Mouse (Mus musculus): ENCODE results near the gene Pdzd3. TPM values are rescaled to one million over a fixed set of nuclear protein-coding genes. Genes with fewer than 3 reads are reported as not detected.
"Not testable (repeated sequence)": the region's sequence is repeated elsewhere in the genome, so short reads cannot be mapped to it uniquely, and the experiment has no call there.

Gene Pdzd3
- not detected in 2 replicates for polyA plus RNA-seq (2011; ENCODE audit: insufficient read depth, insufficient read length, low read depth, missing spikeins)

GRCm38 (mm10) chr9:44251314-44251713, at the start of gene Pdzd3:
Gene Pdzd3 (minus strand): TSS chr9:44251471.
- Histone ChIP-seq H3K9me3 (replicated peaks; ENCODE audit: control insufficient read depth, insufficient read depth, low read length, poor library complexity, severe bottlenecking) (no peaks in the 10 kb centered on the region), H3K27ac (ENCODE audit: insufficient read depth, low read length) (no peak within 1 kb of the TSS), H3K4me1 (ENCODE audit: control insufficient read depth, insufficient read depth, low read length) (peaks cover 2% of the 10 kb centered on the region), H3K4me3 (ENCODE audit: low read depth, low read length) (no peak within 1 kb of the TSS), H3K36me3 (ENCODE audit: control insufficient read depth, insufficient read depth, low read length, poor library complexity, severe bottlenecking) (no peaks in the 10 kb centered on the region), H3K9ac (ENCODE audit: low read depth, poor library complexity, severe bottlenecking) (no peak within 1 kb of the TSS), H3K27me3 (ENCODE audit: control insufficient read depth, insufficient read depth, low read length, poor library complexity, severe bottlenecking) (no peaks in the 10 kb centered on the region)
- TF ChIP-seq EP300 (IDR thresholded peaks at IDR 0.05; ENCODE audit: insufficient read depth, low read depth, low read length) (no peak), POLR2A (IDR thresholded peaks at IDR 0.05; ENCODE audit: insufficient read depth, low read length) (no peak), CTCF (IDR thresholded peaks at IDR 0.05; ENCODE audit: low read depth, low read length) (no peak)

- H3K9ac ChIP-seq (ENCODE audit: low read depth, poor library complexity, severe bottlenecking); H3K27me3 ChIP-seq (ENCODE audit: control insufficient read depth, insufficient read depth, low read length, poor library complexity, severe bottlenecking); H3K4me1 ChIP-seq (ENCODE audit: control insufficient read depth, insufficient read depth, low read length); H3K4me3 ChIP-seq (ENCODE audit: low read depth, low read length); H3K27ac ChIP-seq (ENCODE audit: insufficient read depth, low read length); H3K9me3 ChIP-seq (replicated peaks; ENCODE audit: control insufficient read depth, insufficient read depth, low read length, poor library complexity, severe bottlenecking): not testable (repeated sequence)
- peaks cover 30% of the 10 kb centered on the region for H3K36me3 ChIP-seq (ENCODE audit: control insufficient read depth, insufficient read depth, low read length, poor library complexity, severe bottlenecking)
These were observed 48.7 kb upstream of the Pdzd3 start for GRCm38 (mm10) chr9:44300001-44300400.

DNA sequence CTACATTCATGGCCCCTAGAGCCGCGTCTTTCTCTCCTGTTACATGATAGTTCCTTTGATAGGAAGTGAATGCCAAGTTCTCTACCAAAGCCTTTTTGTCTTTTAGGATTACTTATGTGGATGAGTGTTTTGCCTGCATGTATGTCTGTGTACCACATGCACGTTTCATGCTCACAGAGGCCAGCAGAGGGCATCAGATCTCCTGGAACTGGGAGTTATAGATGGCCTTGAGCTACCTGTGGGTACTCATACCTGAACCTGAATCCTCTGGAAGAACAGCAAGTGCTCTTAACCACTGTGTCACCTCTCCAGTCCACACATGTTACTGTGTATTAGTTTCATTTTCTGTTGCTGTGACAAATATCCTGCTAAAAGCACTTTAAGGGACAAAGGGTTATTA, 41.2 kb upstream of the Pdzd3 start:
- no peak overlapping the region for H3K4me3 ChIP-seq (ENCODE audit: low read depth, low read length)
- peaks cover 27% of the 10 kb centered on the region for H3K36me3 ChIP-seq (ENCODE audit: control insufficient read depth, insufficient read depth, low read length, poor library complexity, severe bottlenecking)
- peaks cover 1% of the 10 kb centered on the region for H3K4me1 ChIP-seq (ENCODE audit: control insufficient read depth, insufficient read depth, low read length)
- H3K27ac ChIP-seq (ENCODE audit: insufficient read depth, low read length), result no peak overlapping the region
- H3K9ac ChIP-seq (ENCODE audit: low read depth, poor library complexity, severe bottlenecking), result no peak overlapping the region
- no peaks in the 10 kb centered on the region for H3K9me3 ChIP-seq (replicated peaks; ENCODE audit: control insufficient read depth, insufficient read depth, low read length, poor library complexity, severe bottlenecking)
- TF ChIP-seq CTCF (IDR thresholded peaks at IDR 0.05; ENCODE audit: low read depth, low read length) (peak; percentile 53), POLR2A (IDR thresholded peaks at IDR 0.05; ENCODE audit: insufficient read depth, low read length) (no peak), EP300 (IDR thresholded peaks at IDR 0.05; ENCODE audit: insufficient read depth, low read depth, low read length) (no peak)
- peaks cover 3% of the 10 kb centered on the region; the same call in 1 of the 2 replicates for H3K27me3 ChIP-seq (ENCODE audit: control insufficient read depth, insufficient read depth, low read length, poor library complexity, severe bottlenecking)

DNA sequence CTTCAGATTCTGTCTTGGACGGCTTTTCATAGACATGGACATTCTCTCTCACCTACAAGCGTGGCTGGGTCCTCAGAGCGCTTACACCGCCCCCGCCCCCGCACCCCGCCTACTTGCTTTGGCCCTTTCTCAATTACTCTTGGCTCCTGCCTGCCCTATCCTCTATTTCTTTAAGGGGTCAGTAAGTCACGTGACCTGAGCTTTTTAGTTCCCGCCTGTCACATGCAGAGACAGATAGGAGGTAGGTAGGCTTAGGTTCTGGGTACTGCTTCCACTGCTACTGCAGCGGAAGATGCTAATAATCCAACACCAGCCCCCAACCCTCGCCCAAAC, 37.7 kb upstream of the Pdzd3 start:
- H3K4me3 ChIP-seq (ENCODE audit: low read depth, low read length), result no peak overlapping the region
- no peaks in the 10 kb centered on the region for H3K9me3 ChIP-seq (replicated peaks; ENCODE audit: control insufficient read depth, insufficient read depth, low read length, poor library complexity, severe bottlenecking)
- no peak overlapping the region for H3K27ac ChIP-seq (ENCODE audit: insufficient read depth, low read length)
- peaks cover 3% of the 10 kb centered on the region for H3K27me3 ChIP-seq (ENCODE audit: control insufficient read depth, insufficient read depth, low read length, poor library complexity, severe bottlenecking)
- H3K36me3 ChIP-seq (ENCODE audit: control insufficient read depth, insufficient read depth, low read length, poor library complexity, severe bottlenecking), result peaks cover 8% of the 10 kb centered on the region
- no peak for TF ChIP-seq CTCF (IDR thresholded peaks at IDR 0.05; ENCODE audit: low read depth, low read length)
- TF ChIP-seq POLR2A (IDR thresholded peaks at IDR 0.05; ENCODE audit: insufficient read depth, low read length), result no peak
- no peak for TF ChIP-seq EP300 (IDR thresholded peaks at IDR 0.05; ENCODE audit: insufficient read depth, low read depth, low read length)
- H3K4me1 ChIP-seq (ENCODE audit: control insufficient read depth, insufficient read depth, low read length), result peaks cover 1% of the 10 kb centered on the region
- H3K9ac ChIP-seq (ENCODE audit: low read depth, poor library complexity, severe bottlenecking), result no peak overlapping the region

DNA sequence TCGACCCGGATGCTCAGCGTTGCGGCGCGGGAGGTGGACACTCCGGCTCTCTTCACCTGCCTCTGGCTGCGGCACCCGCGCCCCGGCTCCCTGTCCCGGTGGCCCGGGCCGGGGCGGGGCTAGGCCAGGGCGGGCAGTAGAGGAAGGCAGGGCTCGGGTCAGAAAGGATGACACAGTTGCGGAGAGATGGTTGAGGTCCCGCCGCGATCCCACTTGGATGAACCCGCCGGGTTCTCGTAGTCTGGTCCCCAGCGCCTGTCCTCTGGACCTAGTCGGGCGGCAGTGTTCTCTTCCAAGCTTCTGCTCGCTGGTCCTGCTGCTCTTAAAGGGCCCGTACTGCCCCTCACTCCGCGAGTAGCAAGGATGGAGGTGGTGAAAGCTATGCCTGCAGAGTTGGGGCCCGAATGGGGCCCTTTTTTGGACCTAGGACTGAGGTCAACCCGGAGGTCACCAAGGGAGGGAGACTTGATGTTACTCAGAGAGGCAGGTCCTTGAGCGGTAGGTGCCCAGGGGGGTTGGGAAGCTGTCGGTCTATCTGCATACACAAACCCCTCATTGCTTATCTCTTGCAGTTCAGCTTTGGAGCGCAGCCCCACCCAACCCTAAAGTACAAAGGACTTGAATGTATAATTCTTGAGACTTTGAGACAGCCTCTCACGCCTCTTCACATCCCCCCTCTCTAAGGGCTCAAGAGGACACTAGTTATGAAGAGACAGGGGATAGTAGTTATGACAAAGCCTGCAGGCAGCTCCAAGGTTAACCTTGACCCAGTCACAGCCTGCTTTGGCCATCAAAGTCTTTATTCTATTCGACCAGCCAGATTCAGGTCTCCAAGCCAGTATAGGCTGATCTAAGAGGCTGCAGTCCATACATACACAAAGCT, 37.0 kb upstream of the Pdzd3 start, which contains the start of gene Abcg4:
Gene Abcg4 (minus strand): TSS at position 540 of the 883 bp plus-strand sequence.
- Histone ChIP-seq H3K9ac (ENCODE audit: low read depth, poor library complexity, severe bottlenecking) (peak within 1 kb of the TSS; percentile 28), H3K27ac (ENCODE audit: insufficient read depth, low read length) (no peak within 1 kb of the TSS)

DNA sequence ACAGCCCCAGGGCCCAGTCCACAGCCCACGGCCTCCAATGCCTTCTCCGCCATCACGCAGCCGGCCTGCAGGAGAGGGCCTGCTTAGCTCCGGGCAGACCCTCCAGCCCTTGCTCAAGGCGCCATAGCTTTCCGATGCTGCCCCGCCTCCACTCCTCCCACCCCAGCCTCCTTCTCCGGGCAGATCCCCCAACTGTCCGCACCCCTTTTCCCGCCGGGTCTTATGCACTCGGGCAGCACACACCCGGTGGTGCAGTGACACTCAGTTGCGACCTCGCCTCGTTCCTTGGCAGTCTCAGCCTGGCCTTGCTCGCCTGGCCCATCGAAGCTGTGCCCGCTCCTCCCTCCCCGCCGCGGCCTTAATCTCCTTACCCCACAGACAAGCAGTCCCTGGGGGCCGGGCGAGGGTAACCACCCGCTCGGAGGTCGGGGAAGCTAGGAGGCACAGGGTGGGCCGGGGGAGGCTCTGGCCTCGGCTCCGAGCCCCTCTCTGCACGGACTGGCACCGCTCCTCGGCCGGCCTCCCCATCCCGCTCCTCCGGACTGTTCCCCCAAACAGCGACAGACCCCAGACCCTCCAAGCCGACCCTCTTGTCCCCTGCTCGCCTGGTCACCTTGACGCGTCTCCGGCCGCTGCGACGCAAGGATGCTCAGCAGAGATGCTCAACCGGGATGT, 36.3 kb upstream of the Pdzd3 start:
- no peaks in the 10 kb centered on the region for H3K9me3 ChIP-seq (replicated peaks; ENCODE audit: control insufficient read depth, insufficient read depth, low read length, poor library complexity, severe bottlenecking)
- peaks cover 1% of the 10 kb centered on the region for H3K4me1 ChIP-seq (ENCODE audit: control insufficient read depth, insufficient read depth, low read length)
- H3K36me3 ChIP-seq (ENCODE audit: control insufficient read depth, insufficient read depth, low read length, poor library complexity, severe bottlenecking), result peaks cover 4% of the 10 kb centered on the region; the same call in 1 of the 2 replicates
- no peak overlapping the region for H3K27ac ChIP-seq (ENCODE audit: insufficient read depth, low read length)
- peaks cover 3% of the 10 kb centered on the region for H3K27me3 ChIP-seq (ENCODE audit: control insufficient read depth, insufficient read depth, low read length, poor library complexity, severe bottlenecking)
- TF ChIP-seq POLR2A (IDR thresholded peaks at IDR 0.05; ENCODE audit: insufficient read depth, low read length) (no peak), EP300 (IDR thresholded peaks at IDR 0.05; ENCODE audit: insufficient read depth, low read depth, low read length) (no peak), CTCF (IDR thresholded peaks at IDR 0.05; ENCODE audit: low read depth, low read length) (no peak)
- H3K9ac ChIP-seq (ENCODE audit: low read depth, poor library complexity, severe bottlenecking), result peak overlapping the region; percentile 28
- H3K4me3 ChIP-seq (ENCODE audit: low read depth, low read length), result peak overlapping the region; percentile 71

More for the DNA sequence above, 37.0 kb upstream of the Pdzd3 start, which contains the start of gene Abcg4:
- peak within 1 kb of the TSS; percentile 71 for H3K4me3 ChIP-seq (ENCODE audit: low read depth, low read length)
- TF ChIP-seq EP300 (IDR thresholded peaks at IDR 0.05; ENCODE audit: insufficient read depth, low read depth, low read length) (no peak), CTCF (IDR thresholded peaks at IDR 0.05; ENCODE audit: low read depth, low read length) (no peak), POLR2A (IDR thresholded peaks at IDR 0.05; ENCODE audit: insufficient read depth, low read length) (no peak)
- peaks cover 6% of the 10 kb centered on the region for H3K36me3 ChIP-seq (ENCODE audit: control insufficient read depth, insufficient read depth, low read length, poor library complexity, severe bottlenecking)
- H3K4me1 ChIP-seq (ENCODE audit: control insufficient read depth, insufficient read depth, low read length), result peaks cover 1% of the 10 kb centered on the region
- H3K9me3 ChIP-seq (replicated peaks; ENCODE audit: control insufficient read depth, insufficient read depth, low read length, poor library complexity, severe bottlenecking), result no peaks in the 10 kb centered on the region
- H3K27me3 ChIP-seq (ENCODE audit: control insufficient read depth, insufficient read depth, low read length, poor library complexity, severe bottlenecking), result peaks cover 3% of the 10 kb centered on the region

All from ES-Bruce4 (cell line).